Comparison of ENCODE assay signal across 11 mouse cellular contexts in genomic region chr3:51952728-51953623, GRCm38 (mm10).
DNase-seq lines count a peak whose midpoint lies in the region; ATAC-seq and TF ChIP-seq lines count a peak whose summit lies in the region.
"Had no signal": no experiment of that assay in that cellular context is flagged by ENCODE, and none has a peak within 500 bp of the region (broad histone marks: within the 10 kb centered on the region; RNA-seq: fewer than 3 reads in every experiment).

No protein-coding gene starts in this region.

- no peak for DNase-seq in frontal cortex, postnatal 36 days (ENCODE audit: low spot score in 2 of 2)
- no peak for DNase-seq in liver, postnatal 0 days
- no peak for DNase-seq in heart, postnatal 0 days (ENCODE audit: low spot score)
- DNase-seq in retina, postnatal 7 days (ENCODE audit: low read depth, low spot score), result peak; percentile 13
- no peak for DNase-seq in adrenal gland, adult 18-20 months (ENCODE audit: low spot score in 2 of 2)
- DNase-seq in right cerebral cortex, postnatal 36 days (ENCODE audit: low spot score in 2 of 2), result no peak
- DNase-seq: thymus, adult 18-20 months had no signal

- TF ChIP-seq EP300 in liver, postnatal 0 days (IDR thresholded peaks at IDR 0.05; ENCODE audit: low read depth), result no peak
- no peak for TF ChIP-seq EP300 in heart, postnatal 0 days (IDR thresholded peaks at IDR 0.05; ENCODE audit: low read depth)

- ATAC-seq in frontal cortex, adult (ENCODE audit: low TSS enrichment), result peak; percentile 81
- no peak for ATAC-seq in liver, embryonic 12.5 days
- ATAC-seq in liver, postnatal 0 days, result no peak
- no peak for ATAC-seq in heart, postnatal 0 days (ENCODE audit: insufficient read depth, low read depth)
- ATAC-seq: Patski had no signal

- TF ChIP-seq CTCF in liver, postnatal 0 days (IDR thresholded peaks at IDR 0.05; ENCODE audit: low read depth), result no peak
- TF ChIP-seq CTCF in heart, postnatal 0 days (IDR thresholded peaks at IDR 0.05; ENCODE audit: low read depth), result no peak

- H3K9me3 ChIP-seq in liver, embryonic 12.5 days (replicated peaks), result no peaks in the 10 kb centered on the region
- H3K9me3 ChIP-seq in liver, postnatal 0 days (ENCODE audit: low read length), result no peaks in the 10 kb centered on the region
- no peaks in the 10 kb centered on the region for H3K9me3 ChIP-seq in heart, postnatal 0 days (replicated peaks; ENCODE audit: control insufficient read depth, low read length)

- peaks cover 13% of the 10 kb centered on the region for H3K4me1 ChIP-seq in liver, embryonic 12.5 days
- no peaks in the 10 kb centered on the region for H3K4me1 ChIP-seq in liver, postnatal 0 days (ENCODE audit: insufficient read depth)
- no peaks in the 10 kb centered on the region for H3K4me1 ChIP-seq in heart, postnatal 0 days (ENCODE audit: control insufficient read depth, insufficient read depth)

- no peak overlapping the region for H3K4me3 ChIP-seq in liver, embryonic 12.5 days
- no peak overlapping the region for H3K4me3 ChIP-seq in liver, postnatal 0 days (ENCODE audit: low read depth, low read length)
- H3K4me3 ChIP-seq in heart, postnatal 0 days (ENCODE audit: low read depth, low read length), result no peak overlapping the region
- H3K4me3 ChIP-seq: erythroblast, embryonic 14.5 days had no signal

- H3K27me3 ChIP-seq in liver, embryonic 12.5 days (replicated peaks), result no peaks in the 10 kb centered on the region
- no peaks in the 10 kb centered on the region for H3K27me3 ChIP-seq in liver, postnatal 0 days (ENCODE audit: insufficient read depth, low read length)
- H3K27me3 ChIP-seq in heart, postnatal 0 days (ENCODE audit: control insufficient read depth, insufficient read depth, low read length), result no peaks in the 10 kb centered on the region
- H3K27me3 ChIP-seq: Patski had no signal

- 60% methylated on average over 33 of the region's 33 CpGs for WGBS in liver, embryonic 12.5 days (ENCODE audit: insufficient replicate concordance)
- WGBS in liver, postnatal 0 days (ENCODE audit: insufficient replicate concordance), result 67% methylated on average over 33 of the region's 33 CpGs
- WGBS in heart, postnatal 0 days, result 58% methylated on average over 33 of the region's 33 CpGs

- H3K9ac ChIP-seq in liver, embryonic 12.5 days, result no peak overlapping the region
- H3K9ac ChIP-seq in liver, postnatal 0 days (replicated peaks), result no peak overlapping the region
- H3K9ac ChIP-seq in heart, postnatal 0 days (replicated peaks; ENCODE audit: low read depth, low read length), result no peak overlapping the region

- H3K36me3 ChIP-seq in liver, embryonic 12.5 days, result no peaks in the 10 kb centered on the region
- H3K36me3 ChIP-seq in liver, postnatal 0 days (replicated peaks; ENCODE audit: insufficient read depth, low read length), result no peaks in the 10 kb centered on the region
- H3K36me3 ChIP-seq in heart, postnatal 0 days (replicated peaks; ENCODE audit: control insufficient read depth, insufficient read depth, low read length), result no peaks in the 10 kb centered on the region

- peak overlapping the region; percentile 17; the same call in 1 of the 2 replicates for H3K4me2 ChIP-seq in liver, embryonic 12.5 days
- no peak overlapping the region; the same call in 1 of the 2 replicates for H3K4me2 ChIP-seq in liver, postnatal 0 days (ENCODE audit: low read depth, low read length)
- H3K4me2 ChIP-seq in heart, postnatal 0 days (ENCODE audit: low read depth, low read length), result peak overlapping the region; percentile 32

- H3K27ac ChIP-seq in liver, embryonic 12.5 days, result no peak overlapping the region
- no peak overlapping the region for H3K27ac ChIP-seq in liver, postnatal 0 days (ENCODE audit: low read depth)
- no peak overlapping the region for H3K27ac ChIP-seq in heart, postnatal 0 days (ENCODE audit: low read depth)
